ENCODE assay signal across 9 mouse cellular contexts in the genomic region with DNA sequence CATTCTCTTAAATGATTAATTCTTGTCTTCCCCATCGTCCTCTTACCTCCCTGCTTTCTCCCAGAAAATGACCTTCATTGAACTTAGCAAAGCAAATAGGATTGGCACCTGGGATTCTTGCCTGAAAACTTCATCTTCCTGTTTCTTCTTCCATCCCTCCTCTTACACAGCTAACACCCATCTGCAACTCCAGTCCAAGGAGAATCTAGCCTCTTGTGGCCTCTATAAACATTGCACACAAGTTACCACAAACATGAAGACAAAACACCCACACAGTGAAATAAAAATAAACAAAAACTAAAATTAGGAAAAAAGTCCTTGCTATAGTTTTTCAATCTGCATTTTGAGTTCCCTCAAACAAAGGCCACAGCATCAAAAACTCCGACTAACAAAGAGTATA. TPM values are rescaled to one million over a fixed set of nuclear protein-coding genes. Genes with fewer than 3 reads are reported as not detected.
DNase-seq lines count a peak whose midpoint lies in the region; ATAC-seq lines count a peak whose summit lies in the region.
"Had no signal": no experiment of that assay in that cellular context is flagged by ENCODE, and none has a peak within 500 bp of the region (broad histone marks: within the 10 kb centered on the region; RNA-seq: fewer than 3 reads in every experiment).

No protein-coding gene starts in this region.

- WGBS in forebrain, embryonic 13.5 days, result 46% methylated on average over 2 of the region's 2 CpGs
- 35% methylated on average over 2 of the region's 2 CpGs for WGBS in limb, embryonic 15.5 days

- peaks cover 38% of the 10 kb centered on the region for H3K4me1 ChIP-seq in erythroblast, embryonic 14.5 days (ENCODE audit: control insufficient read depth)
- H3K4me1 ChIP-seq in forebrain, embryonic 13.5 days, result peaks cover 32% of the 10 kb centered on the region
- H3K4me1 ChIP-seq in limb, embryonic 15.5 days, result peaks cover 27% of the 10 kb centered on the region

- peak overlapping the region; percentile 93 for H3K9ac ChIP-seq in forebrain, embryonic 13.5 days
- no peak overlapping the region for H3K9ac ChIP-seq in limb, embryonic 15.5 days

- no peaks in the 10 kb centered on the region for H3K9me3 ChIP-seq in erythroblast, embryonic 14.5 days (ENCODE audit: control insufficient read depth, low read length)
- H3K9me3 ChIP-seq in forebrain, embryonic 13.5 days (replicated peaks), result no peaks in the 10 kb centered on the region
- no peaks in the 10 kb centered on the region for H3K9me3 ChIP-seq in limb, embryonic 15.5 days

- peak overlapping the region; percentile 82 for H3K4me2 ChIP-seq in forebrain, embryonic 13.5 days
- peak overlapping the region; percentile 52 for H3K4me2 ChIP-seq in limb, embryonic 15.5 days

- DNase-seq in 3T3-L1 (ENCODE audit: low read depth, low spot score), result peak; percentile 75
- DNase-seq in thymus, adult 18-20 months, result no peak
- DNase-seq in layer of hippocampus, adult 9-11 months, result no peak
- DNase-seq in layer of hippocampus, adult 11-12 months (ENCODE audit: low spot score), result no peak
- DNase-seq: spleen, adult 18-20 months had no signal

- no peak for ATAC-seq in erythroblast, adult 5-6 weeks (replicated peaks; ENCODE audit: low FRiP score, poor library complexity, severe bottlenecking)
- no peak for ATAC-seq in forebrain, embryonic 13.5 days
- no peak for ATAC-seq in limb, embryonic 15.5 days (ENCODE audit: insufficient number of reproducible peaks, low FRiP score, low TSS enrichment, low read depth)

- no peaks in the 10 kb centered on the region for H3K27me3 ChIP-seq in erythroblast, embryonic 14.5 days (ENCODE audit: control insufficient read depth)
- no peaks in the 10 kb centered on the region for H3K27me3 ChIP-seq in forebrain, embryonic 13.5 days
- no peaks in the 10 kb centered on the region for H3K27me3 ChIP-seq in limb, embryonic 15.5 days

- peak overlapping the region; percentile 97 for H3K4me3 ChIP-seq in erythroblast, embryonic 14.5 days (replicated peaks)
- H3K4me3 ChIP-seq in forebrain, embryonic 13.5 days, result peak overlapping the region; percentile 78
- peak overlapping the region; percentile 81 for H3K4me3 ChIP-seq in limb, embryonic 15.5 days

- H3K36me3 ChIP-seq in erythroblast, embryonic 14.5 days (ENCODE audit: control insufficient read depth), result peaks cover 41% of the 10 kb centered on the region
- H3K36me3 ChIP-seq in forebrain, embryonic 13.5 days (ENCODE audit: poor library complexity, severe bottlenecking), result peaks cover 8% of the 10 kb centered on the region; the same call in 1 of the 2 replicates
- H3K36me3 ChIP-seq in limb, embryonic 15.5 days, result peaks cover 7% of the 10 kb centered on the region

- no peak overlapping the region; the same call in 1 of the 2 replicates for H3K27ac ChIP-seq in forebrain, embryonic 13.5 days
- H3K27ac ChIP-seq in limb, embryonic 15.5 days, result peak overlapping the region; percentile 100

RNA-seq across cellular contexts. Expression of a gene that starts 2.1 kb away (rescaled TPM):
- polyA plus RNA-seq in erythroblast, embryonic 14.5 days (2012), result 0.72 and 1.2 TPM in 2 replicates
- total RNA-seq in erythroblast, adult 5-6 weeks (2015; ENCODE audit: low replicate concordance), result 82.0 and 92.8 TPM in 2 replicates
- total RNA-seq in erythroblast, adult 5-6 weeks (2017; ENCODE audit: low replicate concordance), result 120 and 147 TPM in 2 replicates
- 243 and 246 TPM in 2 replicates for polyA plus RNA-seq in forebrain, embryonic 13.5 days (2015; fragmentation: Nextera tagmentation; extraction: Ambion mirVana)
- polyA plus RNA-seq in limb, embryonic 15.5 days (2015; fragmentation: Nextera tagmentation; extraction: Ambion mirVana), result 513 and 549 TPM in 2 replicates

RNA-seq across cellular contexts. Expression of a gene that starts 24.1 kb away (rescaled TPM):
- not detected in 2 replicates for polyA plus RNA-seq in erythroblast, embryonic 14.5 days (2012)
- not detected in 2 replicates for total RNA-seq in erythroblast, adult 5-6 weeks (2015; ENCODE audit: low replicate concordance)
- total RNA-seq in erythroblast, adult 5-6 weeks (2017; ENCODE audit: low replicate concordance), result not detected in 2 replicates
- 0.09 and 0.25 TPM in 2 replicates for polyA plus RNA-seq in forebrain, embryonic 13.5 days (2015; fragmentation: Nextera tagmentation; extraction: Ambion mirVana)
- polyA plus RNA-seq in limb, embryonic 15.5 days (2015; fragmentation: Nextera tagmentation; extraction: Ambion mirVana), result 62.4 and 62.7 TPM in 2 replicates

RNA-seq across cellular contexts. Expression of a gene that starts 50.1 kb away (rescaled TPM):
- polyA plus RNA-seq in erythroblast, embryonic 14.5 days (2012), result 0.01 TPM in 1 of 2 replicates, not detected in the other
- 2.9 TPM in 1 of 2 replicates, not detected in the other for total RNA-seq in erythroblast, adult 5-6 weeks (2015; ENCODE audit: low replicate concordance)
- total RNA-seq in erythroblast, adult 5-6 weeks (2017; ENCODE audit: low replicate concordance), result 1.1 TPM in 2 replicates
- 21.3 and 27.1 TPM in 2 replicates for polyA plus RNA-seq in forebrain, embryonic 13.5 days (2015; fragmentation: Nextera tagmentation; extraction: Ambion mirVana)
- polyA plus RNA-seq in limb, embryonic 15.5 days (2015; fragmentation: Nextera tagmentation; extraction: Ambion mirVana), result 18.8 and 20.2 TPM in 2 replicates

Comparison
In these comparisons a context has a peak if more than half of its experiments do, and no peak if none do; other contexts are left out.
1. RNA of a gene that starts 2.1 kb away (polyA plus RNA-seq): 513 to 549 TPM in limb, embryonic 15.5 days and 243 to 246 TPM in forebrain, embryonic 13.5 days; 0.72 to 1.2 TPM in erythroblast, embryonic 14.5 days; every median in the first group is over 100 times any median in the second.
2. RNA of a gene that starts 24.1 kb away (polyA plus RNA-seq): 62.4 to 62.7 TPM in limb, embryonic 15.5 days; 0.09 to 0.25 TPM in forebrain, embryonic 13.5 days and not detected in erythroblast, embryonic 14.5 days; every median in the first group is over 10 times any median in the second.
3. RNA of a gene that starts 50.1 kb away (polyA plus RNA-seq): 21.3 to 27.1 TPM in forebrain, embryonic 13.5 days and 18.8 to 20.2 TPM in limb, embryonic 15.5 days; 0.01 TPM in erythroblast, embryonic 14.5 days; every median in the first group is over 10 times any median in the second.
4. Peak in every context shown above with its lines, with median percentiles within 50 percentile points of each other: H3K4me3 ChIP-seq.